Mouse (Mus musculus) central nervous system, embryonic 11.5 days (tissue): ENCODE measurements around the gene Dars2. TPM values are rescaled to one million over a fixed set of nuclear protein-coding genes. Genes with fewer than 3 reads are reported as not detected.

ENCODE experiments used
- polyA plus RNA-seq: library from polyadenylated mRNA; depleted of rRNA; stranded (reverse); fragments of >200 nt; gene quantifications from 2 replicates; pipeline ENCODE4 v1.2.3, GENCODE M21; 2012; rRNA removed

Dars2 gene
- polyA plus RNA-seq, result 35.6 and 43.4 TPM in 2 replicates

GRCm38 (mm10) chr1:161070352-161071271 lies at the start of gene Dars2, which contains the start of gene Cenpl:
Gene Dars2 (minus strand): TSS chr1:161070658.
Gene Cenpl (plus strand): TSS chr1:161070713.

GRCm38 (mm10) chr1:161034435-161035280 lies 35.8 kb downstream of the Dars2 start, which contains the start of gene Zbtb37:
Gene Zbtb37 (minus strand): TSS chr1:161034849.

Other genes with a start within 250 kb of the Dars2 start
- gene Rc3h1, start 164.2 kb downstream of the Dars2 start, polyA plus RNA-seq, result 8.2 and 13.0 TPM in 2 replicates
- 4.4 and 15.4 TPM in 2 replicates for gene Serpinc1, start 92.1 kb downstream of the Dars2 start, polyA plus RNA-seq
- 4.8 and 6.8 TPM in 2 replicates for gene Zbtb37, start 35.8 kb downstream of the Dars2 start, polyA plus RNA-seq
- gene Cenpl, start 55 bp upstream of the Dars2 start, polyA plus RNA-seq, result 21.6 and 23.1 TPM in 2 replicates
- 13.7 and 17.8 TPM in 2 replicates for gene Klhl20, start 60.9 kb upstream of the Dars2 start, polyA plus RNA-seq
- gene Ankrd45, start 72.0 kb upstream of the Dars2 start, polyA plus RNA-seq, result 3.4 and 3.6 TPM in 2 replicates
- gene Tex50, start 88.7 kb upstream of the Dars2 start, polyA plus RNA-seq, result 0.05 TPM in 1 of 2 replicates, not detected in the other
- 147 and 200 TPM in 2 replicates for gene Prdx6, start 180.6 kb upstream of the Dars2 start, polyA plus RNA-seq